Mouse (Mus musculus): ENCODE data around the gene Postn. TPM values are rescaled to one million over a fixed set of nuclear protein-coding genes. Genes with fewer than 3 reads are reported as not detected.

Gene Postn
- polyA plus RNA-seq (2015; fragmentation: Nextera tagmentation; extraction: Ambion mirVana) = 106 and 107 TPM in 2 replicates

DNA sequence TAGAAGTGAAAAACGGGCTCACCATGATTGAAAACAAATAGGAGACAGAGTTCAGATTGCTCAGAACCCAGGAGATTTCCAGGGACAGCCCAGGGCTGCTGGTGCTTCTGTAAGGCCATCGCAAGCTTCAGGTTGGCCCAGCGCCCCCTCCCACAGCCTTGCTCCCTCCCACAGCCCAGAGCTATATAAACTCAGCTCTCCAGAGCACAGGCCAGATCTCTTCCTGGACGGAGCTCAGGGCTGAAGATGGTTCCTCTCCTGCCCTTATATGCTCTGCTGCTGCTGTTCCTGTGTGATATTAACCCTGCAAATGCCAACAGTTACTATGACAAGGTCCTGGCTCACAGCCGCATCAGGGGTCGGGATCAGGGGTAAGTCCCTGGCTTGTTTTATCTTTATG, at the start of gene Postn:
Gene Postn (plus strand): TSS at position 213 of the 400 bp plus-strand sequence.
- Histone ChIP-seq H3K4me2 (replicated peaks; ENCODE audit: low read depth) (peak within 1 kb of the TSS; percentile 41), H3K27ac (ENCODE audit: low read depth, low read length) (no peak within 1 kb of the TSS), H3K27me3 (replicated peaks; ENCODE audit: control insufficient read depth, insufficient read depth, low read length) (no peaks in the 10 kb centered on the region), H3K9ac (ENCODE audit: low read depth, low read length) (no peak within 1 kb of the TSS), H3K4me3 (ENCODE audit: low read depth, low read length) (peak within 1 kb of the TSS; percentile 18), H3K4me1 (replicated peaks; ENCODE audit: control insufficient read depth, insufficient read depth, low read length) (no peaks in the 10 kb centered on the region; the same call in 1 of the 2 replicates), H3K9me3 (ENCODE audit: control insufficient read depth) (no peaks in the 10 kb centered on the region), H3K36me3 (ENCODE audit: control insufficient read depth, insufficient read depth) (no peaks in the 10 kb centered on the region)
- WGBS = 38% methylated on average over 6 of the region's 6 CpGs
- TF ChIP-seq CTCF (IDR thresholded peaks at IDR 0.05; ENCODE audit: low read depth) = no peak
- ATAC-seq = no peak

DNA sequence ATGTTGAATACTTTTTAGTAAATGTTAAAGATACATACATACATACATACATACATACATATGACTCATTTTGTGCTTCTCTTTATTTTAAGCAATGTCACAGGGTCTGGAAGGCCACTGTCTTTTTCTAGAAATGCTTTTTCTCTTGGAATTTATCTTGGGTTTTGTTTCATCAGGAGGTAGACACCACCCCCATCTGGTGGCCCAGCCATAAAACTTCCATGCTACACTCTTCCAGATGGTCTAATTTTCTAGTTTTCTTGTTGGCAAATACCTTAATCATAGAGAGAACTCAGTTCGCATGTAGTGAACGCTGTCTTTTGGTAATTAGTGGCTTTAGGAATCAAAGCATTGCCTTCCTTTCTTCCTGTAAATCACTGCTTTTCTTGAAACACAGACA, 46.9 kb upstream of the Postn start:
- no peak overlapping the region for H3K4me3 ChIP-seq (ENCODE audit: low read depth, low read length)
- H3K9ac ChIP-seq (ENCODE audit: low read depth, low read length) = no peak overlapping the region
- no peaks in the 10 kb centered on the region for H3K36me3 ChIP-seq (ENCODE audit: control insufficient read depth, insufficient read depth)
- no peak for ATAC-seq
- H3K4me2 ChIP-seq (replicated peaks; ENCODE audit: low read depth) = no peak overlapping the region
- no peaks in the 10 kb centered on the region for H3K27me3 ChIP-seq (replicated peaks; ENCODE audit: control insufficient read depth, insufficient read depth, low read length)
- H3K9me3 ChIP-seq (ENCODE audit: control insufficient read depth) = no peaks in the 10 kb centered on the region
- TF ChIP-seq CTCF (IDR thresholded peaks at IDR 0.05; ENCODE audit: low read depth) = peak; percentile 58
- H3K27ac ChIP-seq (ENCODE audit: low read depth, low read length) = no peak overlapping the region
- WGBS = 60% methylated on average over 2 of the region's 2 CpGs
- no peaks in the 10 kb centered on the region for H3K4me1 ChIP-seq (replicated peaks; ENCODE audit: control insufficient read depth, insufficient read depth, low read length)

DNA sequence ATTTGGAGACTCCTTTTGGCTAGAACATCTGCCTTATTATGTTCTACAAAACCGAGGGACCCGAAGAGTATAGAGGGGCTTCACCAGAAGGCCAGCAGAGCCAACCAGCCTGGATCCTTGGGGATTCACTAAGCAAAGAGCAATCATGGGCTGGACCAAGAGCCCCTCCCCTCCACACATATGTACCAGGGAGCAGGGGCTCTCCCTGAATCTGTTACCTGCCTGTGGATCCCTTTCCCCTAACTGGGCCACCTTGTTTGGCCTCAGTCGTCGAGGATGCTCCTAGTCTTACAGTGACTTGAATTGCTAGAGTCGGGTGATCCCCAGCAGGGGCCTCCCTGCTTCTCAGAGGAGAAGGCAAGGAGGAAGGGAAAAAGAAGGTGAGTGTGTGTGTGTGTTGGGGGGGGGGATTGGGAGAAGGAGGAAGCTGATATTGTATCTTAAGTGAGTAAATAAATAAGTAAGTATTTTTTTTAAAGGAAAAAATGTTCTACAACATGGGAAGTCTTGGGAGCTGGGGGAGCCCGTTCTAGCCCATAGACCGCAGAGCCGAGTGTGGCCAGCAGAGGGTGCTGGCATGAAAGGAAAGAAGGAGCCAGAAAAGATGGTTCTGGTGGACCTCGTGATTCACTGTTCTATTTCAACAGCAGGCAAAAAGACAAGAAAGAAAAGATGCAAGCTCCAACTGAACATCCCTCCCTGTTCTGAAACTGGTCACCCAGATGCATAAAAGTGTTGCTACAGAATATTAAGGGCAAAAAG, 7.8 kb upstream of the Postn start:
- no peak overlapping the region for H3K4me3 ChIP-seq (ENCODE audit: low read depth, low read length)
- H3K9ac ChIP-seq (ENCODE audit: low read depth, low read length) = no peak overlapping the region
- 27% methylated on average over 9 of the region's 9 CpGs for WGBS
- H3K9me3 ChIP-seq (ENCODE audit: control insufficient read depth) = no peaks in the 10 kb centered on the region
- H3K4me2 ChIP-seq (replicated peaks; ENCODE audit: low read depth) = no peak overlapping the region
- no peaks in the 10 kb centered on the region for H3K4me1 ChIP-seq (replicated peaks; ENCODE audit: control insufficient read depth, insufficient read depth, low read length)
- TF ChIP-seq CTCF (IDR thresholded peaks at IDR 0.05; ENCODE audit: low read depth) = peak; percentile 91
- peak; percentile 53; the same call in 1 of the 2 replicates for ATAC-seq
- H3K27me3 ChIP-seq (replicated peaks; ENCODE audit: control insufficient read depth, insufficient read depth, low read length) = no peaks in the 10 kb centered on the region
- no peaks in the 10 kb centered on the region for H3K36me3 ChIP-seq (ENCODE audit: control insufficient read depth, insufficient read depth)
- no peak overlapping the region for H3K27ac ChIP-seq (ENCODE audit: low read depth, low read length)

DNA sequence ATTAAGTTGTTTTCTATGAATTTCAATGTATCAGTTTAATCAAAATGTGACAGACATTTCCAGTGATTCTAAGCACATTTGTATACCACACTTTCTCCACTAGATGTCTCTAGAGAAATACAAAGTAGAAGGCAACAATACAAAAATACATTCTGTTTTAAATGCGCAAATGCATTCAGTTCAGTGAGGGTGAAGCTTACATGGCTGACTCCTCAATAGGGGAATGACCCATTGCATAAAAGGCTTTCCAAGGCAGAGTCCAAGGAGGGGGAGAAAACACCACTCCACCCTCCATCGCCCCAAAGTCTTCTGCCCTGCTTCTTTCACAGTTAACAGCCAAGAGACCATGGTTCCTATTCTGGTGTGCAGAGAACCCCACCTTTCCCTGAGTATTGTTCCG, 3.3 kb upstream of the Postn start:
- H3K4me2 ChIP-seq (replicated peaks; ENCODE audit: low read depth) = no peak overlapping the region
- H3K4me1 ChIP-seq (replicated peaks; ENCODE audit: control insufficient read depth, insufficient read depth, low read length) = no peaks in the 10 kb centered on the region; the same call in 1 of the 2 replicates
- peak; percentile 76 for TF ChIP-seq CTCF (IDR thresholded peaks at IDR 0.05; ENCODE audit: low read depth)
- ATAC-seq = no peak
- H3K4me3 ChIP-seq (ENCODE audit: low read depth, low read length) = no peak overlapping the region
- H3K27ac ChIP-seq (ENCODE audit: low read depth, low read length) = no peak overlapping the region
- no peaks in the 10 kb centered on the region for H3K36me3 ChIP-seq (ENCODE audit: control insufficient read depth, insufficient read depth)
- H3K9ac ChIP-seq (ENCODE audit: low read depth, low read length) = no peak overlapping the region
- 66% methylated on average over 3 of the region's 3 CpGs for WGBS
- no peaks in the 10 kb centered on the region for H3K27me3 ChIP-seq (replicated peaks; ENCODE audit: control insufficient read depth, insufficient read depth, low read length)
- no peaks in the 10 kb centered on the region for H3K9me3 ChIP-seq (ENCODE audit: control insufficient read depth)

DNA sequence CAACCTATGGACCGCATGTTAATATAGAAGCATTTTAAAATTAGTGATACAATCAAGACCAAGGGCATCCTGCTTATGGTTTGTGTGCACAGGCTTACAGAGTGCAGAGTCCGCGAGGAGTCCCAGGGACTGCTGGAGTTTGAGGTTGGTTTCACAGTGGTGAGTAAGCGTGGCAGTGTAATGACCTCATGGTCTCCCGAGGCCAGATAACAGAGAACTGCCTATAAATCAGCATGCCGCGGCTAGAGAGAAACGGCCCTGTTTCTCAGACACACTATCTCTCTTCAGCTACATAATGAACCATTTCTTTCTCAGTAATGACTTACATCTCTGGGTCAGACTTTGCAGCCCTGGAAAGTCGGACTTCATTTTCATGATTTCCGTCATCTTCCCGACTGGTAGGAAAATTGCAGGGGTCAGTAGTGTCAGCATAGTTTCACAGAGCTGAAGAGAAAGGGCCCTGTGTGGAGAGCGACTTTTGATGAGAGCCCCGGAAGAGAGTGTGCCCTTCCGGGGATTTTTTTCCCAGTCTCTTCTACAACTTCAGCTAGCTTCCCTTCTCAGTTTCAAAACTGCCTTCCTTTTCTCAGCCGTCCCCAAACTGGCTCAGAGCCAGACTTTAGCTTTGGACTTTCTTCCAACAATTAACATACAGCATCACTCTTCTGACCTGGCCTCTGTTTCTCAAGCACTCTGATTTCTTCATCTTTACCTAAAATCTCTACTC, 2.3 kb upstream of the Postn start:
- Histone ChIP-seq H3K36me3 (ENCODE audit: control insufficient read depth, insufficient read depth) (no peaks in the 10 kb centered on the region), H3K9ac (ENCODE audit: low read depth, low read length) (no peak overlapping the region), H3K4me2 (replicated peaks; ENCODE audit: low read depth) (peak overlapping the region; percentile 62), H3K27ac (ENCODE audit: low read depth, low read length) (peak overlapping the region; percentile 35), H3K4me3 (ENCODE audit: low read depth, low read length) (peak overlapping the region; percentile 17), H3K27me3 (replicated peaks; ENCODE audit: control insufficient read depth, insufficient read depth, low read length) (no peaks in the 10 kb centered on the region), H3K9me3 (ENCODE audit: control insufficient read depth) (no peaks in the 10 kb centered on the region), H3K4me1 (replicated peaks; ENCODE audit: control insufficient read depth, insufficient read depth, low read length) (no peaks in the 10 kb centered on the region; the same call in 1 of the 2 replicates)
- 10% methylated on average over 15 of the region's 15 CpGs for WGBS
- peak; percentile 98 for ATAC-seq
- no peak for TF ChIP-seq CTCF (IDR thresholded peaks at IDR 0.05; ENCODE audit: low read depth)

DNA sequence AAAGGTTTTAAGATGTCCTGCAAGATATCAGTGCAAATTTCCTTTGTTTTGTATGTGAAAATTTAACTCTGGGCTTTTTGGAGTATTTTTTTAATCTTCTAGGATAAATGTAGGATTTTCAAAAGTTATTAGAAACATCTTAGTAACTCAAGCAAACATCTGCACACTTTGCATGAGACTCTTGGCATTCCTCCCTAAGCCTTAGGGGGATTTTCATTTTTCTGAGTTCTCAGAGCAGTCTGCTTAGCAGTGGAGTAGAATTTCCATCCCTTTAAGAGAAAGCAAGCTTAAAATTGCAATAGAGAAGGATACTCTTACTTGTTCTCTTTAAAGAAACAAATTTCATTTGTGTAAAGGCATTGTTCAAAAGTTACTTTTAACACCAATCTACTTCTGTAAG, 747 bp downstream of the Postn start:
- no peak for ATAC-seq
- TF ChIP-seq CTCF (IDR thresholded peaks at IDR 0.05; ENCODE audit: low read depth) = no peak
- Histone ChIP-seq H3K27me3 (replicated peaks; ENCODE audit: control insufficient read depth, insufficient read depth, low read length) (no peaks in the 10 kb centered on the region), H3K36me3 (ENCODE audit: control insufficient read depth, insufficient read depth) (no peaks in the 10 kb centered on the region), H3K9me3 (ENCODE audit: control insufficient read depth) (no peaks in the 10 kb centered on the region), H3K4me3 (ENCODE audit: low read depth, low read length) (peak overlapping the region; percentile 18; the same call in 1 of the 2 replicates), H3K27ac (ENCODE audit: low read depth, low read length) (no peak overlapping the region), H3K9ac (ENCODE audit: low read depth, low read length) (no peak overlapping the region), H3K4me2 (replicated peaks; ENCODE audit: low read depth) (peak overlapping the region; percentile 24), H3K4me1 (replicated peaks; ENCODE audit: control insufficient read depth, insufficient read depth, low read length) (no peaks in the 10 kb centered on the region; the same call in 1 of the 2 replicates)

Data from intestine, postnatal 0 days (tissue).